Mouse (Mus musculus): Measurements from ENCODE around the gene Slc9a8. TPM values are rescaled to one million over a fixed set of nuclear protein-coding genes. Genes with fewer than 3 reads are reported as not detected.

Slc9a8 gene
- polyA plus RNA-seq, 1 experiment, result 34.8 TPM

GRCm38 (mm10) chr2:167414461-167414860, 7.1 kb upstream of the Slc9a8 start:
- 92% methylated on average over 5 of the region's 5 CpGs for WGBS
- TF ChIP-seq CTCF (IDR thresholded peaks at IDR 0.05; ENCODE audit: extremely low read depth, insufficient read length, insufficient replicate concordance, low read depth, low read length), result no peak
- peaks cover 20% of the 10 kb centered on the region for H3K4me1 ChIP-seq (ENCODE audit: control insufficient read depth, insufficient read depth, insufficient read length, low read length)
- no peaks in the 10 kb centered on the region for H3K36me3 ChIP-seq (ENCODE audit: control insufficient read depth, insufficient read depth, low read length)
- no peaks in the 10 kb centered on the region for H3K27me3 ChIP-seq (ENCODE audit: control insufficient read depth, insufficient read depth, low read length)
- H3K4me3 ChIP-seq (ENCODE audit: low read depth, low read length), result no peak overlapping the region
- no peak overlapping the region for H3K27ac ChIP-seq (ENCODE audit: insufficient read depth, low read depth, low read length)

- Histone ChIP-seq H3K27me3 (ENCODE audit: control insufficient read depth, insufficient read depth, low read length) (no peaks in the 10 kb centered on the region), H3K4me3 (ENCODE audit: low read depth, low read length) (no peak overlapping the region), H3K4me1 (ENCODE audit: control insufficient read depth, insufficient read depth, insufficient read length, low read length) (peaks cover 20% of the 10 kb centered on the region), H3K36me3 (ENCODE audit: control insufficient read depth, insufficient read depth, low read length) (no peaks in the 10 kb centered on the region), H3K27ac (ENCODE audit: insufficient read depth, low read depth, low read length) (peak overlapping the region; percentile 95)
- TF ChIP-seq CTCF (IDR thresholded peaks at IDR 0.05; ENCODE audit: extremely low read depth, insufficient read length, insufficient replicate concordance, low read depth, low read length), result no peak
- peak; percentile 39; the same call in 1 of the 2 replicates for TF ChIP-seq POLR2A (IDR thresholded peaks at IDR 0.05; ENCODE audit: low read depth, low read length)
- 20% methylated on average over 9 of the region's 9 CpGs for WGBS
Measured at GRCm38 (mm10) chr2:167415970-167416563, 5.4 kb upstream of the Slc9a8 start.

GRCm38 (mm10) chr2:167417048-167417447, 4.5 kb upstream of the Slc9a8 start:
- Histone ChIP-seq H3K4me1 (ENCODE audit: control insufficient read depth, insufficient read depth, insufficient read length, low read length) (peaks cover 20% of the 10 kb centered on the region), H3K4me3 (ENCODE audit: low read depth, low read length) (no peak overlapping the region), H3K36me3 (ENCODE audit: control insufficient read depth, insufficient read depth, low read length) (no peaks in the 10 kb centered on the region), H3K27ac (ENCODE audit: insufficient read depth, low read depth, low read length) (peak overlapping the region; percentile 95), H3K27me3 (ENCODE audit: control insufficient read depth, insufficient read depth, low read length) (no peaks in the 10 kb centered on the region)
- no peak for TF ChIP-seq CTCF (IDR thresholded peaks at IDR 0.05; ENCODE audit: extremely low read depth, insufficient read length, insufficient replicate concordance, low read depth, low read length)
- TF ChIP-seq POLR2A (IDR thresholded peaks at IDR 0.05; ENCODE audit: low read depth, low read length), result no peak
- whole genome bisulfite sequencing, result 44% methylated on average over 3 of the region's 3 CpGs

GRCm38 (mm10) chr2:167417694-167418093, 3.8 kb upstream of the Slc9a8 start:
- Histone ChIP-seq H3K27me3 (ENCODE audit: control insufficient read depth, insufficient read depth, low read length) (no peaks in the 10 kb centered on the region), H3K4me1 (ENCODE audit: control insufficient read depth, insufficient read depth, insufficient read length, low read length) (peaks cover 23% of the 10 kb centered on the region), H3K27ac (ENCODE audit: insufficient read depth, low read depth, low read length) (no peak overlapping the region), H3K4me3 (ENCODE audit: low read depth, low read length) (no peak overlapping the region), H3K36me3 (ENCODE audit: control insufficient read depth, insufficient read depth, low read length) (no peaks in the 10 kb centered on the region)
- no peak for TF ChIP-seq POLR2A (IDR thresholded peaks at IDR 0.05; ENCODE audit: low read depth, low read length)
- TF ChIP-seq CTCF (IDR thresholded peaks at IDR 0.05; ENCODE audit: extremely low read depth, insufficient read length, insufficient replicate concordance, low read depth, low read length), result peak; percentile 77; the same call in 1 of the 2 replicates
- WGBS, result 20% methylated on average over 4 of the region's 4 CpGs

GRCm38 (mm10) chr2:167419204-167419603, 2.3 kb upstream of the Slc9a8 start:
- no peaks in the 10 kb centered on the region for H3K36me3 ChIP-seq (ENCODE audit: control insufficient read depth, insufficient read depth, low read length)
- H3K4me1 ChIP-seq (ENCODE audit: control insufficient read depth, insufficient read depth, insufficient read length, low read length), result peaks cover 32% of the 10 kb centered on the region
- TF ChIP-seq POLR2A (IDR thresholded peaks at IDR 0.05; ENCODE audit: low read depth, low read length) (no peak), CTCF (IDR thresholded peaks at IDR 0.05; ENCODE audit: extremely low read depth, insufficient read length, insufficient replicate concordance, low read depth, low read length) (peak; percentile 99; the same call in 1 of the 2 replicates)
- no peak overlapping the region for H3K27ac ChIP-seq (ENCODE audit: insufficient read depth, low read depth, low read length)
- H3K27me3 ChIP-seq (ENCODE audit: control insufficient read depth, insufficient read depth, low read length), result no peaks in the 10 kb centered on the region
- WGBS, result 38% methylated on average over 1 of the region's 1 CpGs
- no peak overlapping the region for H3K4me3 ChIP-seq (ENCODE audit: low read depth, low read length)

- Histone ChIP-seq H3K4me3 (ENCODE audit: low read depth, low read length) (peak overlapping the region; percentile 94), H3K27me3 (ENCODE audit: control insufficient read depth, insufficient read depth, low read length) (no peaks in the 10 kb centered on the region), H3K27ac (ENCODE audit: insufficient read depth, low read depth, low read length) (peak overlapping the region; percentile 96), H3K36me3 (ENCODE audit: control insufficient read depth, insufficient read depth, low read length) (peaks cover 11% of the 10 kb centered on the region; the same call in 1 of the 2 replicates), H3K4me1 (ENCODE audit: control insufficient read depth, insufficient read depth, insufficient read length, low read length) (peaks cover 33% of the 10 kb centered on the region)
- no peak for TF ChIP-seq POLR2A (IDR thresholded peaks at IDR 0.05; ENCODE audit: low read depth, low read length)
- no peak for TF ChIP-seq CTCF (IDR thresholded peaks at IDR 0.05; ENCODE audit: extremely low read depth, insufficient read length, insufficient replicate concordance, low read depth, low read length)
- 6% methylated on average over 10 of the region's 10 CpGs for WGBS
Measured at GRCm38 (mm10) chr2:167420811-167421241, 686 bp upstream of the Slc9a8 start.

GRCm38 (mm10) chr2:167422150-167422470, 598 bp downstream of the Slc9a8 start:
- Histone ChIP-seq H3K36me3 (ENCODE audit: control insufficient read depth, insufficient read depth, low read length) (peaks cover 20% of the 10 kb centered on the region), H3K4me3 (ENCODE audit: low read depth, low read length) (peak overlapping the region; percentile 94), H3K27me3 (ENCODE audit: control insufficient read depth, insufficient read depth, low read length) (no peaks in the 10 kb centered on the region), H3K27ac (ENCODE audit: insufficient read depth, low read depth, low read length) (peak overlapping the region; percentile 87), H3K4me1 (ENCODE audit: control insufficient read depth, insufficient read depth, insufficient read length, low read length) (peaks cover 25% of the 10 kb centered on the region; the same call in 1 of the 2 replicates)
- WGBS, result 5% methylated on average over 11 of the region's 11 CpGs
- TF ChIP-seq CTCF (IDR thresholded peaks at IDR 0.05; ENCODE audit: extremely low read depth, insufficient read length, insufficient replicate concordance, low read depth, low read length) (peak; percentile 12; the same call in 1 of the 2 replicates), POLR2A (IDR thresholded peaks at IDR 0.05; ENCODE audit: low read depth, low read length) (no peak)

All from small intestine, adult 2 months (tissue).